Mouse (Mus musculus) CH12.LX (cell line): ENCODE results near the gene Chit1. TPM values are rescaled to one million over a fixed set of nuclear protein-coding genes. Genes with fewer than 3 reads are reported as not detected.

Experiments
- DNase-seq: peaks from one replicate; pipeline ENCODE4 v3.0.0-alpha.2; 2013; ENCODE audit errors: extremely low read depth
- H3K27ac ChIP-seq: 2 replicates; pipeline ENCODE4 v1.5.1; 2012; ENCODE audit warnings: low read depth, mild to moderate bottlenecking, control low read depth, moderate library complexity; ENCODE audit not compliant: insufficient read depth
- H3K27me3 ChIP-seq: replicated peaks from 2 replicates; pipeline ENCODE3; 2012; ENCODE audit warnings: inconsistent platforms
- H3K36me3 ChIP-seq, 2 experiments: replicated peaks in 1 of 2; 2 replicates each; pipeline versions ENCODE3 to v1.6.1; 2012; ENCODE audit warnings: inconsistent platforms in 1 of 2, low read length in 1 of 2, mild to moderate bottlenecking in 1 of 2, mixed read lengths in 1 of 2, moderate library complexity in 1 of 2; ENCODE audit not compliant: control insufficient read depth in 1 of 2, insufficient read depth in 1 of 2
- H3K4me1 ChIP-seq, 2 experiments: 2 replicates each; pipeline ENCODE4 v1.6.1; 2012; ENCODE audit warnings: inconsistent platforms in 1 of 2, moderate library complexity in 1 of 2; ENCODE audit not compliant: insufficient read depth in 2 of 2, control insufficient read depth in 1 of 2
- H3K4me2 ChIP-seq: 2 replicates; pipeline ENCODE4 v1.6.1; 2012; ENCODE audit warnings: low read depth, mild to moderate bottlenecking, control low read depth; ENCODE audit not compliant: poor library complexity, insufficient read depth, severe bottlenecking
- H3K4me3 ChIP-seq, 3 experiments: fragments of 150-350 bp in 1 of 3; sonication (generic) in 1 of 3; replicated peaks in 1 of 3; 2 replicates each; pipeline versions ENCODE3 to v1.5.1; 2011 to 2012; ENCODE audit warnings: low read depth in 2 of 3, low read length in 2 of 3, mild to moderate bottlenecking in 2 of 3, moderate library complexity in 2 of 3, control low read depth in 1 of 3, improper control_type of control experiment in 1 of 3, inconsistent platforms in 1 of 3, mixed read lengths in 1 of 3; ENCODE audit not compliant: poor library complexity in 1 of 3
- H3K79me2 ChIP-seq: replicated peaks from 2 replicates; pipeline ENCODE4 v1.6.1; 2012; ENCODE audit warnings: mild to moderate bottlenecking, moderate library complexity; ENCODE audit not compliant: control insufficient read depth, poor library complexity, insufficient read depth, severe bottlenecking; ENCODE audit errors: extremely low read depth
- H3K9ac ChIP-seq: 2 replicates; pipeline ENCODE4 v1.6.1; 2012; ENCODE audit warnings: low read depth, mild to moderate bottlenecking, control low read depth, moderate library complexity; ENCODE audit not compliant: insufficient read depth
- H3K9me3 ChIP-seq: replicated peaks from 2 replicates; pipeline ENCODE3; 2012; ENCODE audit warnings: low read length, inconsistent platforms, mixed read lengths
- BHLHE40 ChIP-seq: IDR thresholded peaks from 2 replicates; pipeline ENCODE4 v1.6.1; 2011; ENCODE audit warnings: mild to moderate bottlenecking, low read depth, low read length, improper control_type of control experiment
- CHD1 ChIP-seq: IDR thresholded peaks from 2 replicates; pipeline ENCODE4 v1.6.1; 2012; ENCODE audit warnings: low read depth, low read length, improper control_type of control experiment, inconsistent platforms
- CTCF ChIP-seq, 2 experiments: IDR thresholded peaks in 1 of 2; conservative IDR thresholded peaks in 1 of 2; 2 replicates each; pipeline ENCODE4 v1.5.1; 2011 to 2012; ENCODE audit warnings: low read depth in 2 of 2, low read length in 2 of 2, improper control_type of control experiment in 1 of 2, inconsistent platforms in 1 of 2, mild to moderate bottlenecking in 1 of 2, moderate library complexity in 1 of 2
- ETS1 ChIP-seq: conservative IDR thresholded peaks from 2 replicates; pipeline ENCODE4 v1.6.1; 2012; ENCODE audit warnings: low read depth, mild to moderate bottlenecking, inconsistent platforms, low read length, improper control_type of control experiment, moderate library complexity
- HCFC1 ChIP-seq: IDR thresholded peaks from 2 replicates; pipeline ENCODE4 v1.6.1; 2012; ENCODE audit warnings: low read depth, mild to moderate bottlenecking, inconsistent platforms, low read length, improper control_type of control experiment
- JUND ChIP-seq: conservative IDR thresholded peaks from 2 replicates; pipeline ENCODE4 v1.6.1; 2011; ENCODE audit warnings: low read depth, low read length, improper control_type of control experiment
- KAT2A ChIP-seq: IDR thresholded peaks from 2 replicates; pipeline ENCODE4 v1.6.1; 2012; ENCODE audit warnings: low read length, improper control_type of control experiment, inconsistent platforms; ENCODE audit not compliant: insufficient replicate concordance
- MAFK ChIP-seq: IDR thresholded peaks from 2 replicates; pipeline ENCODE4 v1.6.1; 2011; ENCODE audit warnings: low read length, improper control_type of control experiment; ENCODE audit not compliant: insufficient replicate concordance
- MXI1 ChIP-seq: IDR thresholded peaks from 2 replicates; pipeline ENCODE4 v1.6.1; 2011; ENCODE audit warnings: mild to moderate bottlenecking, low read depth, low read length, improper control_type of control experiment
- MYC ChIP-seq: IDR thresholded peaks from 2 replicates; pipeline ENCODE4 v1.6.1; 2011; ENCODE audit warnings: low read depth, mild to moderate bottlenecking, improper control_type of control experiment, low read length
- NELFE ChIP-seq: IDR thresholded peaks from 2 replicates; pipeline ENCODE4 v1.6.1; 2011; ENCODE audit warnings: low read depth, low read length, improper control_type of control experiment
- TCF12 ChIP-seq: IDR thresholded peaks from 2 replicates; pipeline ENCODE4 v1.6.1; 2014; ENCODE audit warnings: low read depth, mild to moderate bottlenecking, inconsistent platforms, low read length, improper control_type of control experiment
- UBTF ChIP-seq: IDR thresholded peaks from 2 replicates; pipeline ENCODE4 v1.6.1; 2012; ENCODE audit warnings: low read depth, mild to moderate bottlenecking, inconsistent platforms, low read length, improper control_type of control experiment, moderate library complexity
- ZC3H11A ChIP-seq: IDR thresholded peaks from 2 replicates; pipeline ENCODE4 v1.6.1; 2012; ENCODE audit warnings: low read depth, mild to moderate bottlenecking, inconsistent platforms, low read length, improper control_type of control experiment
- ZKSCAN1 ChIP-seq: IDR thresholded peaks from 2 replicates; pipeline ENCODE4 v1.6.1; 2012; ENCODE audit warnings: low read depth, inconsistent platforms, low read length, improper control_type of control experiment, borderline replicate concordance
- ZMIZ1 ChIP-seq: IDR thresholded peaks from 2 replicates; pipeline ENCODE4 v1.6.1; 2012; ENCODE audit warnings: low read depth, mild to moderate bottlenecking, inconsistent platforms, low read length, improper control_type of control experiment
- dilution Hi-C: fragments of 300-500 bp; cut with MboI; formaldehyde crosslinking; loops from 2 replicates; pipeline ENCODE4 v1.14.3; 2020; ENCODE audit warnings: low sequenced_read_pairs; ENCODE audit not compliant: extremely low pct_unique_long_range_greater_than_20kb, extremely low pct_ligation_motif_present
- in situ Hi-C: fragments of 300-500 bp; cut with MboI; formaldehyde crosslinking; loops from 3 replicates; pipeline ENCODE4 v1.14.3; 2019; ENCODE audit warnings: low sequenced_read_pairs, low pct_ligation_motif_present, low pct_unique_long_range_greater_than_20kb, mixed read lengths
- polyA plus RNA-seq: library from polyadenylated mRNA; unstranded; fragments of >175 nt; gene quantifications from 2 replicates; pipeline ENCODE4 v1.2.1, GENCODE M21; 2012; ENCODE audit warnings: low read depth; ENCODE audit not compliant: insufficient read length
- total RNA-seq, 2 experiments: library from RNA; depleted of rRNA; stranded (reverse); fragments of 300-350 nt in 1 of 2; fragments of >200 nt in 1 of 2; gene quantifications; 2 replicates each; pipeline ENCODE4 v1.2.3; 2012 to 2014

Gene Chit1
- total and polyA plus RNA-seq, 3 experiments: 0.25 to 0.47 (median 0.36) TPM

- 0 out of 2 replicates have a peak, but pooled peaks have one; percentile 6 for TF ChIP-seq MAFK
- peak; percentile 94 for TF ChIP-seq TCF12
- no peak for TF ChIP-seq ZC3H11A
Measured at GRCm38 (mm10) chr1:134078802-134079476, 32.1 kb upstream of the Chit1 start, which contains the start of gene Btg2 (continued).

DNA sequence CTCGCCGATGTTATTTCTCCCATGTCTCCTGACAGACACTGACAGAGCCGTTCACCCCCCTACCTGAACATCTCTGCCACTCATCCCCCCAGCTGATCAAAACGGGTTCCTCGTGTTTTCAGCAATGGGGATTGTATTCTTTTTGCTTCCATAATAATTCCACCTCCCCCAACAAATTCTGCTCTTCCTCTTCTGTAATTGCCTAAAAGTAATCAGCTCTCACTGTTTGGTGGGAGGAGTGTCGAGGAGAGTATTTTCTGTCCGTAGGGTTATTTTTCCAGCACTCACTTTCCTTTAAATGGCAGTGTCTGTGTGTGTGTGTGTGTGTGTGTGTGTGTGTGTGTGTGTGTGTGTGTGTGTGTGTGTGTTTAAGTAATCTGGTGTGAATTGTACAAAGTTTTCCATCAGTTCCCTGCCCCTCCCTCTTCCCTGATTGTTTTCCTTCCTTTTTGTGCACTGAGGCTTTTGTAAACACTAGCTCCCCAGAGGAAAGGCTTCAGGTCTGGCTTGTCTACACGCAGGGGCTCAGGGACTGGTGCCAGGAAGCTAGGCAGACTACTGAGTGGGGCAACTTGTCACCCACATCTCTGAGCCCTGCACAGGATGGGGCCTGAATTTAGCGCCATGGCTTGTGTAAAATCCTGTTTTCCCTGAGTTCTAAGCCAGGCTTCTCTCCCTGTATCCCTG, 31.4 kb upstream of the Chit1 start:
- Histone ChIP-seq H3K4me2 (peak overlapping the region; percentile 35), H3K4me3 (peak overlapping the region; percentile 29 to 78 (median 59)), H3K27me3 (peaks cover 25% of the 10 kb centered on the region), H3K79me2 (peaks cover 11% of the 10 kb centered on the region; the same call in 1 of the 2 replicates), H3K27ac (no peak overlapping the region), H3K36me3 (peaks cover 11 to 27% of the 10 kb centered on the region in 2 experiments), H3K9me3 (no peaks in the 10 kb centered on the region), H3K4me1 (peaks cover 20 to 55% of the 10 kb centered on the region in 2 experiments), H3K9ac (peak overlapping the region; percentile 7; the same call in 1 of the 2 replicates)
- dilution Hi-C loops: no loop called here
- TF ChIP-seq ZMIZ1 (no peak), ETS1 (no peak), BHLHE40 (no peak), HCFC1 (no peak), NELFE (no peak), CHD1 (no peak), KAT2A (no peak), MXI1 (no peak), JUND (no peak), ZC3H11A (no peak), TCF12 (no peak), ZKSCAN1 (no peak)
- in situ Hi-C loops: no loop called here
- DNase-seq: no peak

DNA sequence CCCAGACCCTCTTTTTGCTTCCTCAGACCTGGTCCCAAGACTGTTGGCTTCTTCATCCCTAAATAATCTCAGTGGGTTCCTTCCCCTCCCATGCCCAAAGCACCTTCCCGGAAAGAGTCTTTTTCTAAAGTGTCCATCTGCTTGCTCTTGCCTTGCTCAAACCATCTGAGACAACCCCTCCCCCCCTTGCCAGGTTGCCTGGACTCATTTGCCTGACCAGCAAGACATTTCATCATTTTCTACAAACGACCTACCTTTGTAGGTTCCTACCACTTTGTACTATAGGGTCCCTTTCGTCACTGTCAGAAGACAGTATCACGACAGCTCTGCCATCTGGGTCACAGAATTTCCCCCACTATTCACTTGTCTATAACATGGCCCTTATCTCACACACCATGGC, 30.6 kb upstream of the Chit1 start:
- H3K9ac ChIP-seq: no peak overlapping the region
- TF ChIP-seq MYC (no peak), UBTF (no peak), CTCF (conservative IDR thresholded peaks at IDR 0.05 in 1 of 2, IDR thresholded peaks at IDR 0.05 in 1 of 2; ENCODE audit: low read depth in 2 of 2, low read length in 2 of 2) (no peak), JUND (no peak), KAT2A (no peak)
- in situ Hi-C loops (no loop called here), dilution Hi-C loops (no loop called here)
- peaks cover 20 to 55% of the 10 kb centered on the region in 2 experiments for H3K4me1 ChIP-seq
- H3K36me3 ChIP-seq: peaks cover 8 to 21% of the 10 kb centered on the region in 2 experiments
- H3K27me3 ChIP-seq: peaks cover 25% of the 10 kb centered on the region
- no peak overlapping the region for H3K27ac ChIP-seq
- peaks cover 11% of the 10 kb centered on the region; the same call in 1 of the 2 replicates for H3K79me2 ChIP-seq
- no peak overlapping the region for H3K4me3 ChIP-seq
- H3K4me2 ChIP-seq: no peak overlapping the region
- DNase-seq: no peak
- no peaks in the 10 kb centered on the region for H3K9me3 ChIP-seq
